Mouse (Mus musculus) gonadal fat pad, adult 2 months (tissue): ENCODE data around the gene Hdhd5. TPM values are rescaled to one million over a fixed set of nuclear protein-coding genes. Genes with fewer than 3 reads are reported as not detected.

Source experiments
- DNase-seq: peaks from one replicate; pipeline ENCODE4 v3.0.0-alpha.2; 2012; ENCODE audit warnings: low read depth
- polyA plus RNA-seq: library from polyadenylated mRNA; depleted of rRNA; stranded (reverse); fragments of >200 nt; gene quantifications from 2 replicates; pipeline ENCODE4 v1.2.3, GENCODE M21; 2012; rRNA removed

Gene Hdhd5
- 20.9 and 26.6 TPM in 2 replicates for polyA plus RNA-seq

DNA sequence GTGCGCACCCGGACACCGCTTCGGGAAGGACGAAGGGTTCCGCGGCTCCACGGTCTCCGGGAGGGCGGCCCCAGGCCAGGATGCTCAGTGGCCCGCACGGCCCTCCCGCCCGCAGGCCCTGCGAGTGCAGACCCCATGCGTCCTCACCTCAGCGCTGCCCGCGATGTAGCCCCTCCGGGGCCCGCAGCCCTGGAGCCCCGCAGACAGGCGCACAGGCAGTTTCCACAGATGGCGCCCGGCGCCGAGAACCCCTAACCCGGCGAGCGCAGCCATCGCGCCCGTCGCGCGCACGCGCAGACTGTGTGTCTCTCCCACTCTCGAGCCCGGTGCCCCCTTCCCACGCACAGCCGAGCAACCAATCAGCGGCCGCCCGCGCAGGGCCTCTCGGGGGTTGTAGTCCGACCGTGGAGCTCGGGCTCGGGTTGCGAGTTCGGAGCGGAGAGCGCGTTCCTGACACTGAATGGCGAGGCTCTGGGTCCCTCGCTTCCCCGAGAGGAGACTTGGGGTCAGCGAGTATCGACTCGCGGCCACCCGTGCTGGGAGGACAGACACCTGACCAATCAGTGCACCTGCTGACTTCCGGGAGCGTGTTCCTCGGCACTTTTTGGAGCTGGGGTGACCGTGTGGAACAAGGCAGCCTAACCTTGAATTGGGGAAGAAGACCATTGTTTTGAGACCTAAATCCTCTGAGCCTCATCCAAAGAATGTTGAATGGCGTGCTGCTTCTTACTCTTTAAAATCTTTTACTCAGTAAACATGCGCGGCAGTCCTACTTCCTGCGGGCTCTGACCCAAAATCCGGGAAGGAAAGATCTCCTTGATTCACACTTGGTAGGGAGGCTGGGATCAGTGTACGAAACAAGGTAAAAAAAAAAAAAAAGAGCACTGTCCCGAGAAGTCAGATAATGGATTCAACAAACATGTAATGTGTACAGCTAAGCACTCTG, at the start of gene Hdhd5:
Hdhd5 (minus strand) TSS at position 300 of the 946 bp plus-strand sequence.
- no peak for DNase-seq

DNA sequence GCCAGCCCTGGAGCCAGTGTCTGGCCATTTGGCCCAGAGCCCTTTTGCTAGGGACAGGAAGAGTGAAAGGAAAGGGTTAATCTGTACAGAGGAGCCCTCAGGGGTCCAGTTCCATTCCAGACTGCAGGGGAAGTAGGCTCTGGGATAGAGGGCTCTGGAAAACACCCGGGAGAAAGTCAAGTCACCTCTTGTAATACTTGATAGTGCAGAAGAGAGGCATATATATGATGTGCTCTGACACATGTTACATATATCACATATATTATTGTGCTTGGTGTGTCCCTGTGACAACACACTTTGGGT, 49.5 kb upstream of the Hdhd5 start:
- DNase-seq: no peak

DNA sequence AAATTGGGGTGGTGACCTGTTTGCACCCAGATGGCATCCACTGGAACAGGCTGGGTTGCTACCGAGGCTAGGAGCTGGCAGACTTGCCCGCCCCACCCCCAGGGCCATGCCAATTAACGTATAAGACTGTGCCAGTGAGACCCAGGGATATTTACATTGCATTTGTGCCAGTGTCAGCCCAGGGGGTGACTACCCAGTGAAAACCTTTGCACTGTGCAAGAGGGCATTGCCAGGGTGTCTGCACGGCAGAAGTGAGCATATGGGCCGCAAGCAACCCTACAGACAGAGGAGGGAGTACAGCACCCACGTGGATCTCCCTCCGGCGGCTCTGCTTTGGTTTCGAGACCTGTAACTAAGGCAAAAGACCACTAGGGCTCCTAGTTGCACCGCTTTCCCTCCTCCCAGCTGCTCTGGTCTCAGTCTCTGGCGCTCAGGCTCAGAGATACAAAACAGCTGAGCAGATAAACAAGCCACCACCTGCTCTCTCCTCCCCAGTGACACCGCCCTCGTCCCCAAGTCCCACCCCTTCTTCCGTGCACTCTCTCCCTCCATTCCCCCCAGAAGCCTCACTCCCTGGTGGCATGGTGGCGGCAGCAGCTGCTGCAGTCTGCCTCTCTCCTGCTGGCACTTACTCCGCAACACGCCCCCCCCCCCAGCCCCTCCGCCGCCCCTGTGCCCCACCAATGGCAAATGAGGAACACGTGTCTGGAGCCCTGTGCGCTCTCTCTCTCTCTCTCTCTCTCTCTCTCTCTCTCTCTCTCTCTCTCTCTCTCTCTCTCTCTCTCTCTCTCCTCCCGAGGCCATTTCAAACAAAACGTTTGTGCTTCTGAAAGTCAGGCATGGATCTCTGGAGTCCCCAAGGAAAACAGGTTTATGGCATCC, 49.0 kb upstream of the Hdhd5 start:
- DNase-seq: no peak

DNA sequence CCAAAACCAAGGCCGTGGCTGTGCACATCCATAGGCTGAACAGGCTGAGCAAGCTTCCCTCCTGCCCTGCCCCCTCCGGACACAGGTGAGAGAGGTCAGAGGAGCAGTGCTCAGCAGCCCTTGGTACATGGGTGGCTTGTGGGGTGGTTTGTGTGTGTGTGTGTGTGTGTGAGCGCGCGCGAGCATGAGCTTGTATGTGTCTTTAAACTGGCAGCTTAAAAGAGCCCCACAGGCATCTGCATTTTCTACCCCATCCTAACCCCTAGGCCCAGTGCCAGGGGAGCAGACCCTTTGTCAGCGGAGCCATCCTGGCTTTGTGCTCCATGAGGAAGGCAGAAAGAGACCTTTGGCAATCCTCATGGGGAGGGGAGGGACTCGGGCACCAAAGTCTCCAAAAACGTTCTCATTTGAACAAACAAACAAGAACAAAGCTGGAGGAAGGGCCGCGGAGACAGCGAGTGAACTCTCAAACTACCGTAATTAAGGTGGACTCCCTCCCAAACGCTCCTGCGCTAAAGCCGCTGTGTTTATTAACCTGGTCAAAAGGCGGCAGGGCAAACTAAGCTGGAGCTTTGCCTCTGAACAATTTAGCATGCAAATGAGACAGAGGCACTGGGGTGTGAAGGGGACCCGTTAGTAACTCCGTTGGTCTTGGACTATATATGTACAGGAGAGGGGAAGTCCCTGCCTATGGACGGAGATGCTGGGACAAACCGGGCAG, 48.2 kb upstream of the Hdhd5 start:
- DNase-seq: no peak

DNA sequence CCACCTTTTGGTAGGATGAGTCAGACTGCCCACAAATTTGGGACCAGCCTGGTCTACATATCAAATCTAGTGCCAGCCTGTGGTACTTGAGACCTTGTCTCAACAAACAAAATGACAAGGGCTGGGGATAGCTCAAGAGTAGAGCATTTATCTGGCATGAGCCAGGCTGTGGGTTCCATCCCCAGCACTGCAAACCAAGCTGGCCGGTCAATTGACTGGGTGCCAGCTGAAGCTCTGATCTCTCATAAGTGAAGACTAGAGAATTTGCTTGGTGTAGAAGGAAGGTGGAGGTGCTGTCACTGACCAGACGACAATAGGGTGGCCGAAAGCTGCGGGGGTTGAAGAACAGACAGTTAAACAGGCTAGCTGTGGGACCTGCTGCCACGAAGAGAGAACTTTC, 47.4 kb upstream of the Hdhd5 start:
- no peak for DNase-seq

DNA sequence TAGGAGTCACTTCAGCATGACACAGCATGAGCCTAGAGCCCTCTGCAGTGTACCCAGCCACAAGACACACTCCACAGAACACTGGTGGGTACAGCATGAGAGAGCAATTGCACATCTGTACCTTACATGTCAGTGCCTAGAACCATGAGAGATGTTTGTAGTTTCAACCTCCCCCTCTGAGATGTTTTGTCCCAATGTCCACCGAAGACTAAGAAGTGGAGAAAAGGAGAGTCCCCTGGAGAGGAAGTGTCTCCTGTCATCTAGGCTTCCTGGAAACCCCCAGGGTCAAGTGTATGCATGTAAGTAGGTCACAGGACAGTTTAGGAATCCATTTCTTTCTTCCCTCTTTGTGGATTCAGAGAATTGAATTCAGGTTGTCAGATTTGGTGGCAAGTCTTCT, 41.3 kb upstream of the Hdhd5 start:
- no peak for DNase-seq

DNA sequence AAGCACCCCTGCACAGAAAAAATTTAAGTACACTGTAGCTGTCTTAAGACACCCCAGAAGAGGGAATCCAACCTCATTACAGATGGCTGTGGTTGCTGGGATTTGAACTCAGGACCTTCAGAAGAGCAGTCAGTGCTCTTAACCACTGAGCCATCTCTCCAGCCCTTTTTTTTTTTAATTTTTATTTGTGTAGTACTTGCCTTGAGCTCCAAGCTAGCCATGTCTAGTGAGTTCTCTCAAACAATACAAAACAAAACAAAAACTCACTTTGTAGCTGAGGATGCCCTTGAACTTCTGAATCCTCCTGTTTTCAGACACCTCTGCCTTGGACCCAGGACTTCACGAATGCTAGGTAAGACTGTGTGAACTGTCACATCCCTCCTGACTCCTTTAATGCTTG, 37.1 kb upstream of the Hdhd5 start:
- no peak for DNase-seq

DNA sequence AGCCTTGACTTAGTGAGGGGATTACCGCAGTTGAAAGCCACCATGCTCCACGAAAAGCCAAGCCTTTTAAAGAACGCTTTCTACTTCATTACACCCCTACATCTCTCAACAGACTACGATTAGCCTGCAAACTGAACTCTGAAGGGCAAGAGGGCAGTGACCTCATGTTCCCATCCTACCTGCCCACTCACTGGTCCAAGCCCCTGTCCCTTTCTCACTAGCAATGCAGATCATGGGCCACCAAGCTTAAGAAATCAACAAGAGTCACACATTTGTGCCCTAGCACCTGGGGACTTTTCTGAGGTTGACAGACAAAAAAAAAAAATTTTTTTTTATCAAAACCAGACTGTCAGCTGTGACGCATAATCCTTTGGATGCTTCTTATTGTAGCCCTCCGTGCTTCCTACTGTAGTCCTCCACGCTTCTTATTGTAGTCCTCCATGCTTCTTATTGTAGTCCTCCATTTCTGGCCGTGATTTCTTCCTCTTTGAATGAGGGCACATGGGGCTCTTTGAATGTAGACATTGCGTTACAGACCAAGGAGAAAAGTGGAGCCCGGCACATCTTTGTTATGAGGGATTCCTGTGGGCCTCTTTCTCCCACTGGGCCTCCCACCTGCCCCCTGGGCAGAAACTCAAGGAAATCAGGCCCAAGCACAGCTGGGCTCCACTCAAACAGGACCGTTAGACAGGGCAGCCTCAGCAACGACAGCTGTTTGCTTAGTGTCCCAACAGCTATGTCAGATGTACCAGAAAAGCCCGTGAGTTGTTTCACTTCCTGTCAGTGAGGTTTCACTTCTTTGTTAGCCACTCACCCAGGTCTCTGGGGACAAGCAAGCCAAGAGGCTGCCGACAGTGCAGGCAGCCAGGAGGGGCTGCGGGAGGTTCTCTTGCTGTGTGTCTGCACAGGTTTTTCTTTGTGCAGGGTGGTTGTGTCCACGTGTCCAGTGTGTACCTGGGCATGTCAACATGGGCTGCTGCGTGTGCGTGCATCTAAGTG, 36.1 kb upstream of the Hdhd5 start:
- DNase-seq: no peak

DNA sequence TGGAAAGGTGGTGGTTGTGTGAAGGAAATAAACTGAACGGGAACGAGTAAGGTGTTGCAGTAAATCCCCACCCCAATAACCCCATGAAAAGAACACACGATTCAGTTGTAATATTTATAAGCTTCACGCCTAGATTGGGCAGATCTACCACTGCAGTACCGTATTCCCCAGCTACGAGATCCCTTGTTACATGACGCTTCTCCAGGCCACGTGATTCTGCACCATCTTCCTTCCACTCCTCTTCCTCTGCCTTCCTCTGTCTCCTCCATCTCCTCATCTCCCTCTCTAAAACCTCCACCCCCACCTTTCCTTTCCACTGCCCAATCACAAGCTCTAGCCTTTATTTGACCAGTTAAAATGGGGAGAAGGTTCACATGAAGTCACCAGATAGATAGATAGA, 25.5 kb upstream of the Hdhd5 start:
- DNase-seq: no peak

DNA sequence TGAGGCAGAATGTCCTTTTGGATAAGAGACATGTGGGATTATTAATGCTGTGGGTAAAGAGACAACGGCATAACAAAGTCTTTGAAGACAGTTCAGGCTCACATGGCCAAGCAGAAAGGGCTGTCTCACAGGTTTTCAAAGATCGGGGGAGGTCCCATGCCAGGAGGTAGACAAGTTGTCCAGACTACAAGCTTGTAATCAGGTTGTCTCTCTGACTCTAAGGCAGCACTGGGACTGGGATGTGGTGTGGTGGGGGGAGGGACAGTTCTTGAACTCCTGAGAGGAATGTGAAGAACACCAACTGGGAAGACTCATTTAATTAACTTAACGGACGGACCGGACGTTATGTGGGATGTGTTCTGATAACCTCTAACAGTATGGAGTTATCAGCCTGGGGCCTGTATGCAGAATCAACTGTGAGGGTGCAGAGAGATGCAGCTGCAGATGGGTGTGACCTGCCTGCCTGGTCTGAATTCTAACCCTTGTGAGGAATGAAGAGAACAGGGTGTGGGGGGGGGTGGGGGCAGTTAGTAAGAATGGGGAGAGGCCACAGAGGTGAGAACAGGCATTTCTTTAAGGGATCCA, 25.0 kb upstream of the Hdhd5 start:
- DNase-seq: no peak

DNA sequence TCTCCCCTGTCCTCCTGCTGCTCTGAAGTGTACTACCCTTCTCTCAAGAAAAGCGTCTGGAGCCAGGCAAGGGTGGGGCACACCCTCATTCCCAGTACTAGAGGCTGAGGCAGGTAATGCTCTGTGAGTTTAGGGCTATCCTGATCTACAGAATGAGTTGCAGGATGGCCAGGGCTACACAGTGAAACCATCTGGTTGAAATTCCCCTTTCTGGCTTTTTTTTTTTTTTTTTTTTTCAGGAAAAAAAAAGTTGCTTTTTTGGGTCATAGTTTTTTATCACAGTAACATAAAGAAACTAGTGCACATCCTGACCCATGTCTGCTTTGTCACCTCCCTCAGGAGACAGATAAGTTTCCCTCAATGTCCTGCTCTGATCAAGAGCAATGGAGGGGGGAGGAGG, 24.0 kb upstream of the Hdhd5 start:
- DNase-seq: no peak

DNA sequence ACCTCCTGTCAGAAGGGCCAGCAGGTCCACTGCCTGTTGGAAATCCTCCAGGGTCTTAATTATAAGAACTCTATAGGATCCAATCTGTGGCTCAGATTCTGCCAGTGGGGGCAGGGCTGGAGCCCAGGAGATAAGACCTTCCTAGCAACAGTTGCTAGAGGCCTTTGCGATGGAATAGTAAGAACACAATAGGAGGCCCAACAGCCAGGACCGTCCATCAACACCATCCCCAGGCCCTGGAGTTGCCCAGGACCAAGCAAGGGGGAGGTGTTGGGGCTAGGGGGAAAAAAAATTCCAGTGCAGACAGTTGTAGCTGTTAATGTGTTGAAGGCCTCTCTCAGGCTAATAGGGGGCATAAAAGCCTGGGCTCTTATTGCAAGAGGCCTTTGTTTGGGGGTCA, 19.1 kb upstream of the Hdhd5 start:
- no peak for DNase-seq

DNA sequence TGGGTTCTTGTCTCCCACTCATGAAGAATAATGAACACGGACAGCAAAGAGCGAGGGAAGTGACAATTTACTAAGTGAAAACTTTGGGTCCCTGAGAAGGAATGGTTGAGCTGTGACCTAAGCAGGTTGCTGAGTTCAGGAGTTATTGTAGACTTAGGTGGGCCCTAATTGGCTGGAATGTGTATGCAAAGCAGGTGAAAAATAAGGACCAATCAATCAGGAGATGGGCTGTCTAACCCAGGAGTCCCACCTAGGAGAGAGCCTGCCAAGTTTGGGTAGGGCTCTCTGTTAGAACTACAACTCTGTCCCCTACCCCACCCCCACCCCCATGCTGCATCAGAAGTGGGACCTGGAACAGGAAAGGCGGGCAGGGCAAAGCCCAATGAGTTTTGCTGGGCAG, 17.5 kb upstream of the Hdhd5 start:
- DNase-seq: no peak

DNA sequence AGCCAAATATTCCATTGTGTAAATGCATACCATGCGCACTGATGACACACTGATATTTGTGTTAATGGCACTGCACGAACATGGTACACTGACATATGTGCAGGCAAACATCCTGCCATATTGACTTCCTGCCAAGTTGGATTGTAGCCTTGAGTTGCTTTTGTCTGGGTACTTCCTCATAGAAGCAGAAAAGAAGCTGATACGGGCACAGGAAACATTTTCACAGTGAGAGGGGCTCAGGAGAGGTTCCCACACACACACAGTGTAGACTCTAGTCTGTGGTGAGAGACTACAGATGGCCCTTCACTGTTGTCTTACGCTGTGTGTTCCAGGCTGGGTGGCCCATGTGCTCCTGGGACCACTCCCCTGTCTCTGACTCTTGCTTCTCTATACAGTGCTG, 15.9 kb upstream of the Hdhd5 start:
- no peak for DNase-seq

DNA sequence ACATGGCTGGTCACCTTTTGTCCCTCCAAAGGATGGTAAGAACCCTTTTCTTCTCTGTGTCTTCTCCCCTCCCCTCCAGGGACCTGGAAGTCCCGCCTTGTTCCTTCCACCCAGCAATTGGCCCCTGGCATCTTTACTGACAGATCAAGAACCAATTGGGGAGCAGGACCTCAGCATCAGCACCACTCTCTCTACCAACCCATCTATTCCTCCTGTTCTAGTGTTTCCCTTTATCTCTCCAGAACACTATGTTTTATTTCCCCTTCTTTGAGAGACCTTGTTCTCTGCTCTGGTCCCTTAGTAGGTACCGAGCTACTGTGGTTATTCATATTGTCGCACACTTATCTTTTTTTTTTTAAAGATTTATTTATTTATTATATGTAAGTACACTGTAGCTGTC, 15.2 kb upstream of the Hdhd5 start:
- no peak for DNase-seq

DNA sequence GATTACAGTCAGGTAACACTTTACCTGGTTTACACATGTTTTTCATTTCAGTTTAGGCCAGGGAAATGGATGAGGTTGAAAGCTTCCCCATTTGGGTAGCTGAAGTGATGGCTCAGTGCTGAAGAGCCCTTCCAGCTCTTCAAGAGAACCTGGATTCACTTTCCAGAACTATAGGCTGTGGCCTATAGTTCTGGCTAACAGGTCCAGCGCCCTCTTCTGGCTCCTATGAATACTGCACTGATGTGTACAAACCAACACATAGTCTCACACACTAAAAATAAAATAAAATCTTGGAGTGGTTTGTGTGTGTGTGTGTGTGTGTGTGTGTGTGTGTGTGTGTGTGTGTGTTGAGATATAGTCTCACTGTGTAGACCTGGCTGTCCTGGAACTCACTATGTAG, 10.9 kb upstream of the Hdhd5 start:
- no peak for DNase-seq

DNA sequence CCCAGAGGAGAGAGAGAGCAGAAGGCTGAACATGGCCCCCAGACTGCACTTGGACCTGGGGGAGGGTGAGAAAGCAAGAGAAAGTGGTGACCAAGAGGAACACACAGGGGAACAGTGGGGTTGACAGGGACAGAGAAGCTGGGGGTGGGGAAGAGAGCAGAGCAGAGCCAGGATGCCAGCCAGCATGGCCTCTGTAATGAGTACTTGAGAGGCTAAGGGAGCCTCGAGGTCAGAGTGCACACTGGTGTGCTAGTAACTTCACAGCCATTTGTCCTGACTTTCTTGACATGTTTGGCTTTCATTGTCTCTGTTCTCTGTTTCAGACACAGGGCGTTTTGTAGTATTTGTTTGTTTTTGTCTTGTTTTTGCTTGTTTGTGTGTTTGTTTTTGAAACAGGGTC, 10.3 kb upstream of the Hdhd5 start:
- DNase-seq: no peak

DNA sequence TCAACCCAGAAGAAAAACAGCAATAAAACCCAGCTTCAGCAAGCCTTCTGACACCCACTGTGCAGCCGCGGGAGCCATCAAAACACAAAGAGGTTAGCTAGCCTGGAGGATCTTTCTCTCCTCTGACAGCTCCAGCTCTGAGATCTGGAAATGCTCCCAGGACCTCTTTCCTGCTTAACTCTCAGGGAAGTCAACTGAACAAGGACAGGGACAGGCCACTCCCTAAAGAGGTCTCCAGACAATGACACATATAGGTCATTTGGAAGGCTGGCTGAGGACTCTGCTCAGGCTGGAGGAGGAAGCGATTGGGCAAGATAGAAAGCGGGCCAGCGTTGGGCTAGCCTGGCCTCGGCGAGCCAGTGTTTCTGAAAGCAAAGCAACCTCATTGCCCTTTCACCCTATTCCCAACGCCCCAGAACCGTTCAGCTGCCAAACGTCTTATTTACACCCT, 8.7 kb upstream of the Hdhd5 start:
- DNase-seq: peak; percentile 41

DNA sequence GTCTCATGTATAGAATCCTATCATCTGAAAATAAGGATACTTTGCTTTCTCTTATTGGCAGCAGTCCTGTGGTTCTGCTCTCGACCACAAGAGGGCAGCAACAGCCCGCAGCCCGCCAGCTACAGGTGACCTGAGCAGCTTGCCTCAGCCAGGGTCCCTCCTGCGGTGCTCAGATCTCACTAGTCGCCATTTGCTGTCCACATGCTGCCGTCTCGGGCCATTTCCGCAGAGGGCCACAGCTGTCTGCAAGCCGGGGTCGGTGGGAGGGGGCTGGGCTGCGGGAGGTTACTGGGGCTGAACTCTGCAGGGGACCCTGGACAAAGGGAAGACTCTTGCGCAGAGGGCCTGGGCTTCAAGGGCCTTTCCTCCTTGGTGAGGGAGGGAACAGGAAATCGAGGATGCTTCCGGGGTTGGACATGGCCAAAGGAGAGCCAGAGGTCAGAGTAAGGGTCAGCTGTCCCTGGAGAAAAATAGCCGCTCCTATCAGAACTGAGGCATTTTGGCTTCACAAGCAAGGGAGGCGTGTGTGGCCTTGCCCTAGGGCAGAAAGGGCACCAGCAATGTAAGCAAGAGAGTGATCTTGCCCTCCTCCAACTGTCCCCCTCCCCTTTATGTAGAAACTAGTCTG, 8.1 kb upstream of the Hdhd5 start:
- no peak for DNase-seq

DNA sequence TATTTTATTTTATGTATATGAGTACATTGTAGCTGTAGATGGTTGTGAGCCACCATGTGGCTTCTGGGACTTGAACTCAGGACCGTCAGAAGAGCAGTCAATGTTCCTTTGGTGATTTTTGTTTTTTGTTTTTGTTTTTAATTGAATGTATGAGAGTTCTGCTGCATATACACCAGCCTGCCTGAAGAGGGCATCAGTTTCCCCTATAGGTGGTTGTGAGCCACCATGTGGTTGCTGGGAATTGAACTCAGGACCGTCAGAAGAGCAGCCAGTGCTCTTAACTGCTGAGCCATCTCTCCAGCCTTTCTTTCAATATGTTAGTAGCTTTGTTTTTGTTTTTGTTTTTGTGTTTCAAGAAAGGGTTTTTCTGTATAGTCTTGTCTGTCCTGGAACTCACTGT, 5.2 kb upstream of the Hdhd5 start:
- DNase-seq: no peak
